Mouse (Mus musculus): ENCODE data around the gene Pcgf3. TPM values are rescaled to one million over a fixed set of nuclear protein-coding genes. Genes with fewer than 3 reads are reported as not detected.

Gene Pcgf3
- total and polyA plus RNA-seq, 2 experiments from 2014 or later: 17.6 to 34.9 TPM

GRCm38 (mm10) chr5:108516655-108517054, 55.6 kb downstream of the Pcgf3 start:
- ATAC-seq (ENCODE audit: low FRiP score): 0 out of 2 replicates have a peak, but pooled peaks have one; percentile 12
- no peak overlapping the region for H3K27ac ChIP-seq (ENCODE audit: low read depth, low read length)
- no peak overlapping the region for H3K4me3 ChIP-seq (ENCODE audit: low read depth, low read length)

GRCm38 (mm10) chr5:108518106-108518885, 57.3 kb downstream of the Pcgf3 start:
- H3K9ac ChIP-seq (replicated peaks; ENCODE audit: low read length, poor library complexity, severe bottlenecking): no peak overlapping the region
- 85% methylated on average over 9 of the region's 9 CpGs for WGBS
- H3K4me1 ChIP-seq (ENCODE audit: insufficient read depth, low read length): no peaks in the 10 kb centered on the region
- H3K36me3 ChIP-seq (ENCODE audit: insufficient read depth, low read length): peaks cover 27% of the 10 kb centered on the region; the same call in 1 of the 2 replicates
- ATAC-seq (ENCODE audit: low FRiP score) (no peak), DNase-seq (ENCODE audit: low spot score) (no peak)
- no peak overlapping the region for H3K4me2 ChIP-seq (ENCODE audit: low read depth, low read length, poor library complexity, severe bottlenecking)
- TF ChIP-seq CTCF (IDR thresholded peaks at IDR 0.05): no peak
- no peak overlapping the region for H3K4me3 ChIP-seq (ENCODE audit: low read depth, low read length)
- no peaks in the 10 kb centered on the region for H3K27me3 ChIP-seq (ENCODE audit: insufficient read depth, low read length)
- no peaks in the 10 kb centered on the region for H3K9me3 ChIP-seq (ENCODE audit: low read length)
- H3K27ac ChIP-seq (ENCODE audit: low read depth, low read length): no peak overlapping the region

More at GRCm38 (mm10) chr5:108516655-108517054, 55.6 kb downstream of the Pcgf3 start:
- TF ChIP-seq CTCF (IDR thresholded peaks at IDR 0.05): no peak
- Histone ChIP-seq H3K9me3 (ENCODE audit: low read length) (no peaks in the 10 kb centered on the region), H3K4me1 (ENCODE audit: insufficient read depth, low read length) (no peaks in the 10 kb centered on the region), H3K36me3 (ENCODE audit: insufficient read depth, low read length) (peaks cover 16% of the 10 kb centered on the region; the same call in 1 of the 2 replicates), H3K4me2 (ENCODE audit: low read depth, low read length, poor library complexity, severe bottlenecking) (no peak overlapping the region), H3K27me3 (ENCODE audit: insufficient read depth, low read length) (no peaks in the 10 kb centered on the region), H3K9ac (replicated peaks; ENCODE audit: low read length, poor library complexity, severe bottlenecking) (no peak overlapping the region)
- 79% methylated on average over 3 of the region's 3 CpGs for WGBS
- DNase-seq (ENCODE audit: low spot score): no peak

- Histone ChIP-seq H3K4me3 (ENCODE audit: low read depth, low read length) (no peak overlapping the region), H3K4me1 (ENCODE audit: insufficient read depth, low read length) (no peaks in the 10 kb centered on the region), H3K9me3 (ENCODE audit: low read length) (no peaks in the 10 kb centered on the region), H3K9ac (replicated peaks; ENCODE audit: low read length, poor library complexity, severe bottlenecking) (no peak overlapping the region), H3K36me3 (ENCODE audit: insufficient read depth, low read length) (peaks cover 29% of the 10 kb centered on the region), H3K27ac (ENCODE audit: low read depth, low read length) (no peak overlapping the region), H3K27me3 (ENCODE audit: insufficient read depth, low read length) (no peaks in the 10 kb centered on the region), H3K4me2 (ENCODE audit: low read depth, low read length, poor library complexity, severe bottlenecking) (no peak overlapping the region)
- no peak for TF ChIP-seq CTCF (IDR thresholded peaks at IDR 0.05)
- 73% methylated on average over 5 of the region's 5 CpGs for WGBS
- ATAC-seq (ENCODE audit: low FRiP score) (no peak), DNase-seq (ENCODE audit: low spot score) (no peak)
These were observed 57.9 kb downstream of the Pcgf3 start for GRCm38 (mm10) chr5:108518951-108519350.

- Histone ChIP-seq H3K27me3 (ENCODE audit: insufficient read depth, low read length) (no peaks in the 10 kb centered on the region), H3K4me1 (ENCODE audit: insufficient read depth, low read length) (no peaks in the 10 kb centered on the region), H3K4me2 (ENCODE audit: low read depth, low read length, poor library complexity, severe bottlenecking) (no peak overlapping the region), H3K9ac (replicated peaks; ENCODE audit: low read length, poor library complexity, severe bottlenecking) (no peak overlapping the region), H3K36me3 (ENCODE audit: insufficient read depth, low read length) (peaks cover 39% of the 10 kb centered on the region), H3K27ac (ENCODE audit: low read depth, low read length) (no peak overlapping the region), H3K9me3 (ENCODE audit: low read length) (no peaks in the 10 kb centered on the region), H3K4me3 (ENCODE audit: low read depth, low read length) (no peak overlapping the region)
- 84% methylated on average over 7 of the region's 7 CpGs for WGBS
- no peak for TF ChIP-seq CTCF (IDR thresholded peaks at IDR 0.05)
- ATAC-seq (ENCODE audit: low FRiP score) (no peak), DNase-seq (ENCODE audit: low spot score) (no peak)
These were observed 59.1 kb downstream of the Pcgf3 start for GRCm38 (mm10) chr5:108520153-108520552.

GRCm38 (mm10) chr5:108521016-108521415, 60.0 kb downstream of the Pcgf3 start:
- Histone ChIP-seq H3K9ac (replicated peaks; ENCODE audit: low read length, poor library complexity, severe bottlenecking) (no peak overlapping the region), H3K4me2 (ENCODE audit: low read depth, low read length, poor library complexity, severe bottlenecking) (no peak overlapping the region), H3K36me3 (ENCODE audit: insufficient read depth, low read length) (peaks cover 46% of the 10 kb centered on the region), H3K4me1 (ENCODE audit: insufficient read depth, low read length) (no peaks in the 10 kb centered on the region), H3K4me3 (ENCODE audit: low read depth, low read length) (no peak overlapping the region), H3K27me3 (ENCODE audit: insufficient read depth, low read length) (no peaks in the 10 kb centered on the region), H3K27ac (ENCODE audit: low read depth, low read length) (no peak overlapping the region), H3K9me3 (ENCODE audit: low read length) (no peaks in the 10 kb centered on the region)
- DNase-seq (ENCODE audit: low spot score) (no peak), ATAC-seq (ENCODE audit: low FRiP score) (no peak)
- TF ChIP-seq CTCF (IDR thresholded peaks at IDR 0.05): no peak
- WGBS: 68% methylated on average over 2 of the region's 2 CpGs

GRCm38 (mm10) chr5:108521896-108522295, 60.9 kb downstream of the Pcgf3 start:
- peaks cover 47% of the 10 kb centered on the region for H3K36me3 ChIP-seq (ENCODE audit: insufficient read depth, low read length)
- no peak overlapping the region for H3K4me3 ChIP-seq (ENCODE audit: low read depth, low read length)
- WGBS: 79% methylated on average over 3 of the region's 3 CpGs
- no peak overlapping the region for H3K27ac ChIP-seq (ENCODE audit: low read depth, low read length)
- H3K4me1 ChIP-seq (ENCODE audit: insufficient read depth, low read length): no peaks in the 10 kb centered on the region
- H3K4me2 ChIP-seq (ENCODE audit: low read depth, low read length, poor library complexity, severe bottlenecking): no peak overlapping the region
- no peak overlapping the region for H3K9ac ChIP-seq (replicated peaks; ENCODE audit: low read length, poor library complexity, severe bottlenecking)
- no peak for TF ChIP-seq CTCF (IDR thresholded peaks at IDR 0.05)
- no peaks in the 10 kb centered on the region for H3K9me3 ChIP-seq (ENCODE audit: low read length)
- no peaks in the 10 kb centered on the region for H3K27me3 ChIP-seq (ENCODE audit: insufficient read depth, low read length)
- DNase-seq (ENCODE audit: low spot score): no peak
- no peak for ATAC-seq (ENCODE audit: low FRiP score)
